In the genomic region with DNA sequence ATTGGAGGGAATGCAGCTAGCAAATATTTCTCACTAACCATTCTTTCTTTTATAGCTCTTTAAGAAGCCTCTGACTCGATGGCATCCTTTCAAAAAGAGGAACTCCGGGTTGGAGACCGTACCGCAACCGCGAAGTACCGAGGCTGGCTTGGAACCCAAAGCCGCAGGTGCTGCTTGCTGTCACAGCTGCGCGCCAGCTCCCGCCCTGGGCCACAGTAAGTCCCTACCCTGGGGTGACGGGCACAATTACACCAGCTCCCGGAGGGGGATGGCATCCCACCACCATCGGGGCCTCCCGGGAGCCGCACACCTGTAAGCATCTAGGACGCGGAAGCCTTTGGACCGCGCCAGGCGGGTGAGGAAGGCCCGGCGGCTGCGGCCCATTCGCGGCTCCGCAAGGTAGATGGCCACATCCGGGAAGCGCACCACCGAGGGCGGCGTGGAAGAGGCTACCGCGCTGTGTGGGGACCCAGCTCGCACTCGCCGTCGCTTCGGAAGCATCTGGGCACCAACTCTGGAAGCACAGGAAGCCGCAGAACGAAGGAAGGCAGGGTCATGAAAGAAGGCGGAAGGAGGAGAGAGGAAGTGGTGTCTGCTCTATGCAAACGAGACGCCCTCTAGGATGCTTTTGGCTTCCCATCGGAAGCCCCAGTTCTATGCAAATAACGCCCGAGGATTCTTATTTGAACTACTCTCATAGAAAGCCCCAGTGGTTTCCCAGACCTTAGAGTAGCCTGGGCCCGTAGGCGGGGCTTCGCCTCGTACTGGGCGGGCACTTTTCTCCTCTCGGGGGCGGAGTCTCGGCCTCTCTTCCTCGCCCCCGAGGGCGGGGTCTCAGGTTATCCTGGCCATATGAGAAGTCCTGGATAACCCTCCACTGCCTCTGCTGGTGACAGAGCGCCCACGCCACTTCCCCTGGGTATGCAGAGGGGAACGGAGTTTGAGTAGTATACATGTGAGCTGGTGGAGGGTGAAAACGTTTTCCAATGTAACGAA, we compare ENCODE assay signal across 8 mouse cellular contexts. TPM values are rescaled to one million over a fixed set of nuclear protein-coding genes. Genes with fewer than 3 reads are reported as not detected.
DNase-seq lines count a peak whose midpoint lies in the region; ATAC-seq and TF ChIP-seq lines count a peak whose summit lies in the region.

A gene (minus strand): TSS at position 766 of the 996 bp plus-strand sequence.

- DNase-seq in 416B (ENCODE audit: low read depth): peak; percentile 95
- DNase-seq in heart, adult 8-10 months (ENCODE audit: low spot score): peak; percentile 91
- peak; percentile 97 for DNase-seq in kidney, adult 9 months
- peak; percentile 97 for DNase-seq in limb, embryonic 14.5 days (ENCODE audit: low spot score)
- peak; percentile 95 for DNase-seq in midbrain, postnatal 0 days (ENCODE audit: low spot score)
- peak; percentile 76 to 81 for DNase-seq in spleen, postnatal 14 days (ENCODE audit: low spot score in 2 of 2)

- ATAC-seq in embryonic facial prominence, embryonic 15.5 days (ENCODE audit: insufficient number of reproducible peaks, low FRiP score, low TSS enrichment, low read depth): peak; percentile 94
- peak; percentile 95 for ATAC-seq in limb, embryonic 14.5 days (ENCODE audit: low FRiP score, low read depth)
- peak; percentile 95 for ATAC-seq in midbrain, postnatal 0 days (ENCODE audit: low FRiP score)

- WGBS in bone marrow, adult 2 months: under 1% methylated on average over 63 of the region's 63 CpGs
- under 1% methylated on average over 63 of the region's 63 CpGs for WGBS in embryonic facial prominence, embryonic 15.5 days
- WGBS in limb, embryonic 14.5 days: under 1% methylated on average over 61 of the region's 63 CpGs
- WGBS in midbrain, postnatal 0 days: under 1% methylated on average over 63 of the region's 63 CpGs

- no peaks in the 10 kb centered on the region for H3K27me3 ChIP-seq in embryonic facial prominence, embryonic 15.5 days
- no peaks in the 10 kb centered on the region for H3K27me3 ChIP-seq in limb, embryonic 14.5 days (ENCODE audit: control insufficient read depth, insufficient read depth, low read length)
- no peaks in the 10 kb centered on the region for H3K27me3 ChIP-seq in midbrain, postnatal 0 days (ENCODE audit: insufficient read depth, low read length)

- peaks cover 5% of the 10 kb centered on the region for H3K4me1 ChIP-seq in bone marrow, adult 2 months (ENCODE audit: control insufficient read depth, insufficient read depth, low read length)
- peaks cover 31% of the 10 kb centered on the region for H3K4me1 ChIP-seq in embryonic facial prominence, embryonic 15.5 days
- H3K4me1 ChIP-seq in limb, embryonic 14.5 days (ENCODE audit: control insufficient read depth, insufficient read depth, low read length): peaks cover 5% of the 10 kb centered on the region; the same call in 1 of the 2 replicates
- no peaks in the 10 kb centered on the region for H3K4me1 ChIP-seq in midbrain, postnatal 0 days (ENCODE audit: insufficient read depth, low read length)

- H3K4me3 ChIP-seq in bone marrow, adult 2 months (replicated peaks; ENCODE audit: control insufficient read depth, low read depth, low read length): peak within 1 kb of the TSS; percentile 96
- peak within 1 kb of the TSS; percentile 62 for H3K4me3 ChIP-seq in embryonic facial prominence, embryonic 15.5 days (replicated peaks)
- peak within 1 kb of the TSS; percentile 65 for H3K4me3 ChIP-seq in limb, embryonic 14.5 days (replicated peaks; ENCODE audit: low read length)
- peak within 1 kb of the TSS; percentile 64 for H3K4me3 ChIP-seq in midbrain, postnatal 0 days (ENCODE audit: low read depth, low read length)

- H3K9ac ChIP-seq in embryonic facial prominence, embryonic 15.5 days: peak within 1 kb of the TSS; percentile 55
- peak within 1 kb of the TSS; percentile 76 for H3K9ac ChIP-seq in limb, embryonic 14.5 days (ENCODE audit: low read depth, low read length, severe bottlenecking)
- H3K9ac ChIP-seq in midbrain, postnatal 0 days (replicated peaks; ENCODE audit: low read length, poor library complexity, severe bottlenecking): peak within 1 kb of the TSS; percentile 77

- H3K36me3 ChIP-seq in embryonic facial prominence, embryonic 15.5 days: peaks cover 26% of the 10 kb centered on the region
- H3K36me3 ChIP-seq in limb, embryonic 14.5 days (ENCODE audit: control insufficient read depth, insufficient read depth, low read length): peaks cover 16% of the 10 kb centered on the region
- H3K36me3 ChIP-seq in midbrain, postnatal 0 days (ENCODE audit: insufficient read depth, low read length): no peaks in the 10 kb centered on the region; the same call in none of the 2 replicates

- H3K4me2 ChIP-seq in embryonic facial prominence, embryonic 15.5 days (replicated peaks): peak within 1 kb of the TSS; percentile 81
- peak within 1 kb of the TSS; percentile 90 for H3K4me2 ChIP-seq in limb, embryonic 14.5 days (replicated peaks; ENCODE audit: low read depth, low read length, severe bottlenecking)
- peak within 1 kb of the TSS; percentile 75 for H3K4me2 ChIP-seq in midbrain, postnatal 0 days (ENCODE audit: low read depth, low read length, poor library complexity, severe bottlenecking)

- peak within 1 kb of the TSS; percentile 97 for H3K27ac ChIP-seq in bone marrow, adult 2 months (ENCODE audit: control insufficient read depth, insufficient read depth, low read depth, low read length, poor library complexity)
- H3K27ac ChIP-seq in embryonic facial prominence, embryonic 15.5 days (replicated peaks): peak within 1 kb of the TSS; percentile 86
- H3K27ac ChIP-seq in limb, embryonic 14.5 days (replicated peaks; ENCODE audit: low read depth, low read length): peak within 1 kb of the TSS; percentile 58
- peak within 1 kb of the TSS; percentile 74 for H3K27ac ChIP-seq in midbrain, postnatal 0 days (ENCODE audit: low read depth, low read length)

- TF ChIP-seq POLR2A in bone marrow, adult 2 months (IDR thresholded peaks at IDR 0.05; ENCODE audit: borderline replicate concordance, control insufficient read depth, low read depth, low read length): peak; percentile 65; the same call in 1 of the 2 replicates
- TF ChIP-seq POLR2A in limb, embryonic 14.5 days (IDR thresholded peaks at IDR 0.05; ENCODE audit: borderline replicate concordance, extremely low read depth, insufficient read depth, insufficient read length): no peak; the same call in 1 of the 2 replicates

- peak; percentile 66 for TF ChIP-seq CTCF in bone marrow, adult 2 months (IDR thresholded peaks at IDR 0.05; ENCODE audit: control insufficient read depth, insufficient read depth, low read length)
- TF ChIP-seq CTCF in midbrain, postnatal 0 days (IDR thresholded peaks at IDR 0.05): peak; percentile 82

- H3K9me3 ChIP-seq in embryonic facial prominence, embryonic 15.5 days (replicated peaks): no peaks in the 10 kb centered on the region
- no peaks in the 10 kb centered on the region for H3K9me3 ChIP-seq in limb, embryonic 14.5 days (ENCODE audit: control insufficient read depth, low read length)
- no peaks in the 10 kb centered on the region for H3K9me3 ChIP-seq in midbrain, postnatal 0 days (ENCODE audit: low read length)

RNA-seq across cellular contexts. Expression of the gene that starts here (rescaled TPM):
- polyA plus RNA-seq in bone marrow, adult 2 months (2011; ENCODE audit: insufficient read depth, insufficient read length, low replicate concordance, missing spikeins): 16.8 and 42.5 TPM in 2 replicates
- 10.4 and 12.0 TPM in 2 replicates for polyA plus RNA-seq in embryonic facial prominence, embryonic 15.5 days (2015; fragmentation: Nextera tagmentation; extraction: Ambion mirVana)
- total RNA-seq in heart, adult 8-10 months (2022): 1 to 10 TPM; 1.8 to 3.3 (median 2.8) TPM
- 29.5 and 40.8 TPM in 2 replicates for polyA plus RNA-seq in limb, embryonic 14.5 days (2012; rRNA removed)
- polyA plus RNA-seq in limb, embryonic 14.5 days (2014; fragmentation: Nextera tagmentation; extraction: Ambion mirVana): 10.6 and 11.1 TPM in 2 replicates
- 6.6 and 10.7 TPM in 2 replicates for total RNA-seq in midbrain, postnatal 0 days (2014; rRNA removed)
- 5.7 and 6.2 TPM in 2 replicates for polyA plus RNA-seq in midbrain, postnatal 0 days (2015; fragmentation: Nextera tagmentation; extraction: Ambion mirVana)

Comparison
In these comparisons a context has a peak if more than half of its experiments do, and no peak if none do; other contexts are left out.
1. Peak in every context shown above with its lines: DNase-seq, ATAC-seq, H3K4me3 ChIP-seq and H3K27ac ChIP-seq.